ENCODE assay signal across 16 mouse cellular contexts in the genomic region with DNA sequence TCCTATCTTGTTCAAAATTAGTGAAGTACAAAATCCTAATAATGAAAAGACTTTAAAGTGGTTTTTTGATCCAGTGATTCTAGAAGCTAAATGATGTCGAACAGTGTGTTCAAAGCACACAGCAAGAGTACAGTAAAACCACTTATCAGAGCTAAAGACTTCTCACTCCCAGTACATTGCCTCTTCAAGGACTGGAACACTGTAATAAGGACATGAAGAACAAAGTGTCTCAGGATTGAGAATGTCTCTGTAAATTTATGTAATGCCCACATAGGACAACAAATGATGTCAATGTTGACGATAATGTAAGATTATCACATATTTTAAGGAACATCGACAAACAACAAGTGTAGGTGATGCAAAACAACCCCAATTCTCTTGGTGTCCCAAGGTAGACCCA.
"Had no signal": no experiment of that assay in that cellular context is flagged by ENCODE, and none has a peak within 500 bp of the region (broad histone marks: within the 10 kb centered on the region; RNA-seq: fewer than 3 reads in every experiment).

No protein-coding gene starts in this region.

- H3K27ac ChIP-seq: neural tube, embryonic 13.5 days; neural tube, embryonic 15.5 days; stomach, embryonic 15.5 days; stomach, postnatal 0 days had no signal

- H3K9ac ChIP-seq: neural tube, embryonic 13.5 days; neural tube, embryonic 15.5 days; stomach, embryonic 15.5 days had no signal

- H3K4me1 ChIP-seq: neural tube, embryonic 13.5 days; neural tube, embryonic 15.5 days; stomach, embryonic 15.5 days had no signal

- H3K36me3 ChIP-seq: neural tube, embryonic 13.5 days; neural tube, embryonic 15.5 days; stomach, embryonic 15.5 days had no signal

- H3K4me2 ChIP-seq: neural tube, embryonic 13.5 days; neural tube, embryonic 15.5 days; stomach, embryonic 15.5 days had no signal

- H3K27me3 ChIP-seq: neural tube, embryonic 13.5 days; neural tube, embryonic 15.5 days; stomach, embryonic 15.5 days had no signal

- H3K9me3 ChIP-seq: neural tube, embryonic 13.5 days; neural tube, embryonic 15.5 days; stomach, embryonic 15.5 days had no signal

- H3K4me3 ChIP-seq: neural tube, embryonic 13.5 days; neural tube, embryonic 15.5 days; stomach, embryonic 15.5 days had no signal

- DNase-seq: retina, postnatal 1 day; right cerebral cortex, adult 18-20 months; right cerebral cortex, postnatal 14 days; right cerebral cortex, postnatal 25 days; right cerebral cortex, postnatal 4 days; spleen, adult 18-20 months; thymus, adult 18-20 months; thymus, adult 2 months; thymus, postnatal 14 days; thymus, postnatal 25 days; thymus, postnatal 36 days; thymus, postnatal 4 days had no signal
